Mouse (Mus musculus) layer of hippocampus, postnatal 36 days (tissue): ENCODE data around the gene Snrnp40. TPM values are rescaled to one million over a fixed set of nuclear protein-coding genes. Genes with fewer than 3 reads are reported as not detected.
A peak's percentile ranks its signal among the peaks of the same experiment; 100 is the strongest.

Experiments
- DNase-seq, 2 experiments: peaks; one replicate each; pipeline ENCODE4 v3.0.0; 2022
- total RNA-seq, 2 experiments: library from RNA; stranded (reverse); gene quantifications; 2 replicates each; pipeline ENCODE4 v1.2.3; 2021

Snrnp40 gene
- total RNA-seq, 2 experiments from 2014 or later: 31.9 to 32.8 TPM

GRCm38 (mm10) chr4:130387256-130387655 is 27.3 kb downstream of the Snrnp40 start:
- no peak for DNase-seq

- peak in 1 of 2 experiments; percentile 40 for DNase-seq
These were observed 29.6 kb downstream of the Snrnp40 start for GRCm38 (mm10) chr4:130389496-130389895.

- no peak for DNase-seq
These were observed 30.0 kb downstream of the Snrnp40 start for GRCm38 (mm10) chr4:130389927-130390326.

- no peak for DNase-seq
These were observed 31.3 kb downstream of the Snrnp40 start for GRCm38 (mm10) chr4:130391265-130391664.

Other genes starting within 250 kb of the Snrnp40 start
- gene Hcrtr1, start 220.8 kb upstream of the Snrnp40 start, total RNA-seq: 1 to 10 TPM; 2.7 to 3.1 TPM
- gene Tinagl1, start 185.0 kb upstream of the Snrnp40 start, total RNA-seq: 1 to 10 TPM; 6.2 to 9.9 TPM
- gene Gm853, start 137.7 kb upstream of the Snrnp40 start, total RNA-seq: not detected
- 10 to 100 TPM; 12.0 to 13.2 TPM for gene Serinc2, start 80.9 kb upstream of the Snrnp40 start, total RNA-seq
- 10 to 100 TPM; 94.1 to 94.6 TPM for gene Fabp3, start 51.5 kb upstream of the Snrnp40 start, total RNA-seq
- 1 to 10 TPM in 1 of 2 experiments, not detected in 1; 1.1 TPM for gene Gm10570, start 51.5 kb upstream of the Snrnp40 start, total RNA-seq
- gene Zcchc17, start 189 bp upstream of the Snrnp40 start, total RNA-seq: 10 to 100 TPM; 62.2 to 64.1 TPM
- 10 to 100 TPM; 37.4 to 39.2 TPM for gene Nkain1, start 214.0 kb downstream of the Snrnp40 start, total RNA-seq